Mouse (Mus musculus) spleen, postnatal 14 days (tissue): ENCODE measurements around the gene Apoc2.
A peak's percentile ranks its signal among the peaks of the same experiment; 100 is the strongest.

Experiments used
- DNase-seq, 2 experiments: peaks; one replicate each; pipeline ENCODE4 v3.0.0; 2021 to 2022; ENCODE audit warnings: low spot score in 2 of 2

Gene Apoc2

GRCm38 (mm10) chr7:19628536-19629360 is 49.0 kb downstream of the Apoc2 start:
- DNase-seq, result peak; percentile 89 to 92

- DNase-seq, result no peak
These were observed 49.6 kb downstream of the Apoc2 start for GRCm38 (mm10) chr7:19628192-19628535.

GRCm38 (mm10) chr7:19627721-19628120 is 50.0 kb downstream of the Apoc2 start:
- no peak for DNase-seq

- no peak for DNase-seq
These were observed 54.3 kb downstream of the Apoc2 start for GRCm38 (mm10) chr7:19623433-19623832.

- no peak for DNase-seq
These were observed 55.5 kb downstream of the Apoc2 start for GRCm38 (mm10) chr7:19622241-19622640.
